Mouse (Mus musculus) hematopoietic stem cell, adult 5-6 weeks (primary cell): ENCODE data around the gene Dido1. TPM values are rescaled to one million over a fixed set of nuclear protein-coding genes. Genes with fewer than 3 reads are reported as not detected.
A peak's percentile ranks its signal among the peaks of the same experiment; 100 is the strongest.

Experiments used
- ATAC-seq, 2 experiments: fragments of 125-278 bp in 1 of 2; replicated peaks in 1 of 2; 2 replicates each; pipeline ENCODE4 v1.8.0; 2016 to 2017; ENCODE audit warnings: inconsistent platforms in 2 of 2, mild to moderate bottlenecking in 2 of 2, moderate number of reproducible peaks in 2 of 2, low read depth in 1 of 2, moderate TSS enrichment in 1 of 2; ENCODE audit not compliant: low FRiP score in 2 of 2, poor library complexity in 2 of 2, severe bottlenecking in 2 of 2, insufficient read depth in 1 of 2, low TSS enrichment in 1 of 2
- total RNA-seq: library from RNA; stranded (forward); fragments of 172-1452, 232-1000 nt; gene quantifications from 2 replicates; pipeline ENCODE4 v1.2.3, GENCODE M21; 2017

Dido1 gene
- 86.0 and 95.8 TPM in 2 replicates for total RNA-seq

GRCm38 (mm10) chr2:180709923-180710272 lies at the start of gene Dido1, which contains the start of gene Gid8:
Gene Dido1 (minus strand): TSS chr2:180709999.
Gene Gid8 (plus strand): TSS chr2:180710117.
- peak; percentile 91 to 95 for ATAC-seq

DNA sequence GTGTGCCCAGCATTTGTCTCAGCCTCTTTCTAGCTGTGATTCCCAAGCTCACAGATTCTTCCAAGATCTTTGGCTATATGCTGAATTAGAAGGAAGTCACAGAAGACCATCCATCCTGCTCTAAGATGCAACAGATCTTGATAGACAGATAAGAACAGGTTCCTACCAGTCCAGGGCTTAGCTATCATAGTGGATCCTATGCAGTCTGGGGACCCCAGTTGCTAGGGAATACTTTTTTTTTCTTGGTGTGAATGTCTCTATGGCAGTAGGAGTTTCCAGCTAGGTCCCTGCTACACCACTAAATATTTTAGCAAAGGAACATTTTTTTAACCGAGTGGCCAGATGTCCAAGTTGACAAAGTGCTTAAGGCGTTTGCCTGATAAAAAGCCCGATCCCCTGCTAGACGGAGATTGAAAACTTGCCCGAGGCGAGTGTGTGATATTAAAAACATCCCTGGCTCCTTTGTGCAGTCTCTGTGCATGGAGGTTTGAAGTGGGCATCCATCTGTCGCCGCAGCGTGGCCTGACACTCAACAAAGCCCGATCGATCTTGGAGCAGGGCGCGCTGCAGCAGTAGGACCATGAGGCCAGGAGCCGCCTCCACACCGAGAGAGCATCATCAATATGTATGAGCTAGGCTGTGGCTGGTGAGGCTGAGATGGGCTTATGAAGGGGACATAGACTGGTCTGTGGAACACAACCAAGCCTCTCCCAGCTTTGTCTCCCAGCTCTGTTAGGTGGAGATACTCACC lies 48.9 kb upstream of the Dido1 start:
- ATAC-seq, result no peak

DNA sequence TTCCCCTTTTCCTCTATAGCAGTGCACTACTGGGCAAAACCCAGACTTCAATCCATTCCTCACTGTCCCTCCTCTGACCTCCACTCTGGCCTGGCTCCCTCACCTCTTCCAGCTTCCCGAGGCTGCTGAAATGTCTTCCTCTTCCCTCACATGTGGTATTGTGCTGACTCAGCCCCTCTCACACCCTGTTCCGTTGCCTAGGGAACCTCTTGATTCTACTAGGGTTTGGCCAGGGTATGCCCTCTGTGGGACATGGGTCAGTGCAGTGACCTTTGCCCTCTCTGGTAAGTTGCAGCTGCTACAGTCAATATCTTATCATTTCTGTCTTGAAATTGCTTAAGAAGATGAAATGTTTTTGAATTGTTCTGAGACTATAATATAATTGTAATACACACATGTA lies 47.0 kb upstream of the Dido1 start:
- no peak for ATAC-seq

DNA sequence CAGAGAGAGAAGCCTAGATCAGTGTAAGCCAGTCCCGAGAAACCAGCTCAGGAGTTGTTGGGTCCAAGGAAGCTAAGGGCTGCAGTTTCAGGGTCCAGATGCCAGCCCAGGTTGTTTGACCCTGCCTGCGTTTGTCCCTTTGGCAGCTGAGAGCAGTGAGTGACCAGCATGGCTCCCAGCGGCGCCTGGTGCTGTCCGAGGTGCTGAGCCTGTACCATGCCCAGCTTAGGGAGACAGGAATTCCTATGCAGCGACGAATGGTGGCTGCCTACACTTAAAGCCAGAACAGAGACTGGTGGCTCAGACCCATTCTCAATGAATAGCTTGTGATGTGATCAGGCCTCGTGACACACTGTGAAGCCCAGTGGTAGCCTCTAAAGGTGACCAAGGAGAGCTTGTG lies 46.1 kb upstream of the Dido1 start:
- ATAC-seq, result peak; percentile 32 to 56; a peak in 1 of 4 replicates

DNA sequence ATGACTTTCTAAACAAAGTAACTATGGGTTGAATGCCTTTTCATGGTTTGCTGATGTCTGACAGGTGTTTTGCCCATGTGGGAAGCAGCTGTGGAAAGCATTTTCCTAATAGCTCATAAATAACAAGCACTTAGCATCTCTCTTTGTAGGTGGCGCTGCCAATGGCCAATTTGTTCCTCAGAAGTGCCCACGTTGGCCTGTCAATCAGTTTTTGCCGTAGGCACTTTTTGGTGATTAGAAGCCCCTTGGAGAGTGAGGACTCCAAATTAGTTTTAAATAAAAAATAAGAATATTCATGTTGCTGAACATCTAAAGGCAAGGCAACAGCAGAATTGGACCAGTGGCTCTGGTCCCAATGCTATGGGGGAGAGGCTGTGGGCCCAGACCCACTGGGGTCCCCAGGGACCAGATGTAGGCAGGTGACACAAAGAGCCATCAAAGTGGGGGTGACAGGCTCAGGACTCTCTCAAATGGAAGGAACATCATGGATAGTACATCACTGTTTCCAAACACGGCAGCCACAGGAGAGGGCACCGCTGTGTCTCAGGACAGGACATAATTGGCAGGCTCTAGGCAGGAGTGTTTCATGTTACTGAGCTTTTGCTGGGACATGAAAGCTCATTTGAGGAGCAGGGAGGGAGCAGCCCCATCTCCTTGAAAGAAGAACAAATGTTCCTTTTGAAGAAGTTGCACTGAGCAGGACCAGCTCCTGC lies 45.3 kb upstream of the Dido1 start:
- no peak for ATAC-seq

DNA sequence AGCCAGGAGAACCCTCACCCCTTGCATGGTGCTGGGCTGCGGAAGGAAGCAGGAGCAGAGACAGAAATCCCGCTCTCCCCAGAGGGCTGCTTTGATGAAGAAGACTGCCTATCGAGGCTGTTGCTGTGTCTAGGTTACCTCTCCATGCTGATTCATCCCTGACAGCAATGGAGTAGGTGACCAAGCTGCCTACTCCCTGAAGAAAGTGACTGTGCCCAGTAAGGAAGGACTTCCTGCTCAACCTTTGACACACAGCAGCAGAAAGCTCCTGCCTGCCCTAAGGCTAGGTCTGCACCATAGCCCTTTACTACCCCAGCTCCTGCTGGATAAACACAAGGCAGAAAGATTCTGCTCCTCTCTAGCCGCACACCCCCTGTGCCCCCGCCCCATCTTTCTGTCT lies 39.1 kb upstream of the Dido1 start:
- no peak for ATAC-seq

DNA sequence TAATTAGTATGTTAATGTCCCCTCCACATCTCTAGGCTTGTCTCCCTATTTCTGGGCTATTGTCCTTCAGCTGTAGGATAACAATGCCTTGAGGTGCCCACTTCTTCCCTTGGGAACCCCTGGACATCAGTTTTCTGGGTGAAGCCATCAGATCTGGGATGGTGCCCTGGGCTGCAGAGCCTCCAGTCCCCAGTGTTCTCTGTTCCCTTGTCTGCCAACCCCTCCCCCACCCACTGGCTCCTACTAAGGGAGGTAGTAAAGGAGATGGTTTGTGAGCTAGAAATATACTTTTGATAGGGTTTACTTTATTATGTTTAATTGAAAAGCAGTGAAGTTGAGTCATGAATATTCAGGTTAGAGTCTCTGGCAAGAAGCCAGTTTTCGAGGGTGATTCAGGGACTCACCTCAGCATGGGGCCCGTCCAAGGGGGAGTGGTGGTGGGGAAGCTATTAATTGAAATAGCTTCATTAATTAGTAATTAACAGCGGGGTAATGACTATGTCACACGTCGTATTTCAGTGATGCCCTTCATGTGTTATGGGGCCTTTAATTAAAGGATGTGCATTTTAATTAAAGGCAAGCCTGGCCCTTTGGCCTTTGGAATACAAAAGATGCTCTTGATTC lies 36.9 kb upstream of the Dido1 start:
- no peak for ATAC-seq

DNA sequence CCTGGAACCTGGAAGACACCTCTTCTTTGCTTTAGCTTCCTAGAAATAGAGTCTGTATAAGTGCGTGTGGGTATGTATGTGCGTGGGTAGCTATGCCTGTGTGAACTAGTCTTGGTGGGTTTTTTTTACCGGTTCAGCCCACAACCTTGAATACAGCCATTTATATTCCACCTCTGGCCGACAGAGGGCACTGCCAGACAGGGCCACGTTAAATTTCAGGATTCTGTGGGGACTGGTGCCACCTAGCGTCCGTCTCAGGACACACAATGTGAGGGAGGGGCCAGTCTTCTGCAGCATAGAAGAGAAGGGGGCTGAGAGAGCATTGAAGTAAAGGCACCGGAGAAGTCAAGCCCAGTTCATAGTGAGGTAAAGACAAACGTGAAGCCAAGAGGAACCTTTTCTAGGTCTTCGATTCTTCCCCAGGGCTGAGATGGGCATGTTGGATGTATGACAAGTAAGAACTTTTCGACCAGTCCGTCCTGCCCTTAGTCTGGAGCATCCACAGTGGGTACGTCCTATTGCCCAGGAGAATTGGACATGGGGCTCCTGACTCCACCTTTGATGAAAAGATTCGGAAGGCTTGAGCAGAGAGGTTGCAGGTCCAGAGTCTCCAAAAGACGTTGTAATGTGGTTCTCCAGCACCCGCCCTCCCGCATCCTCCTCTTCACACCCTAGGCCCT lies 35.6 kb upstream of the Dido1 start:
- ATAC-seq, result peak; percentile 90 to 96

- ATAC-seq, result no peak
Measured at GRCm38 (mm10) chr2:180743321-180743720, 33.5 kb upstream of the Dido1 start.

DNA sequence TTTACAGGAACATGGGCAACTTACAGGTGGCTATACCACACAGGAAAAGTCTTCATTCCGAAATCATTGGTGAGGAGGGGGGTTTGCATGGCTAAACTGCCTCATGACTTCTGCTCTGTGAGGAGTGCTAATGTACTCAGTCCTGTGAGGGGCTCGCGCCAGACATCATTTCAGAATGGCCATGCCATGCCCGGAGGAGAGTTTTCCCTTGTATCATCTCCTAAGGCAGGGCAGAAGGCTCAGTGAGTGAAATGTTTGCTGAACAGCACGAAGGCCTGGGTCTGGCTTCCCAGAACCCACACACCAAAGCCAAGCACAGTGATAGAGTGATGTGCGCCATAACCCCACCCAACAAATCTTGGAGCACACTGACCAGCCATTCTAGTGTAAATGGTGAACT lies 33.0 kb upstream of the Dido1 start:
- ATAC-seq, result no peak

- no peak for ATAC-seq
Measured at GRCm38 (mm10) chr2:180741421-180741820, 31.6 kb upstream of the Dido1 start.

DNA sequence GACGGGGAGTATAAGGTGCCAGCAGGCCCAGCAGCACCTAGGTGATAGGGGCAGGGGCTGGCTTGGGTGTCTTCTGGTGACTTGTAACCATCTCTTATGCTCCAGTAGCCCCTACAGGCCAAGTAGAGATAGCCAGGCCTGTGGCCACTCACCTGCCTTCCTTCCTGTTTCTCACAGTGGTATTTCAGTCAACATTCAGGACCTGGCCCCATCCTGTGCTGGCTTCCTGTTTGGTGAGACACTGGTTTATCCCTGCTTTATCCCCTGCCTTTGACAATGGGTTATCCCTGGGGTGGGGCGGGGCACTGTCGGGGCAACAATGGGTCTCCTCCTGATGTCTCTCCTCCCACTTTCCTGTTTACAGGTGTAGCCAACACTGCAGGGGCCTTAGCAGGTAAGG lies 30.6 kb upstream of the Dido1 start:
- peak; percentile 30 to 48; a peak in 2 of 4 replicates for ATAC-seq

DNA sequence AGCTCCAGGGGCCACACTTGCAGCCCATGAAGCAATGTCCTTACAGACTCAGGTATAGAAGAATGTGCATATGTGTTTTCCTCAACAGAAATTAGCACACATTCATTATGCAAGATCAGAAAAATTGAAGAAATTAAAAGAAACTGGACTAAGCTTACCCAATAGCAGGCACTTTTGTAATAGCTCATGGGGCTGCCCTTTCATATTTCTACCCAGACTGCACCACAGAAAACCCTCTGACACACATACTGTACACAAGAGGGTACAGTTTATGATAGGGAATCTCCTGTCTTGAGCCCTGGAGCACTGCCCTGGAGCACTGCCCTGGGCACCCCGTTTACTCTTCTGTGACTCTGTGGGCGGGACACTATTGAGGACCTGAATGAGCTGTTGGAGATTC lies 28.2 kb upstream of the Dido1 start:
- ATAC-seq, result peak in 1 of 2 experiments; percentile 27; a peak in 1 of 4 replicates

DNA sequence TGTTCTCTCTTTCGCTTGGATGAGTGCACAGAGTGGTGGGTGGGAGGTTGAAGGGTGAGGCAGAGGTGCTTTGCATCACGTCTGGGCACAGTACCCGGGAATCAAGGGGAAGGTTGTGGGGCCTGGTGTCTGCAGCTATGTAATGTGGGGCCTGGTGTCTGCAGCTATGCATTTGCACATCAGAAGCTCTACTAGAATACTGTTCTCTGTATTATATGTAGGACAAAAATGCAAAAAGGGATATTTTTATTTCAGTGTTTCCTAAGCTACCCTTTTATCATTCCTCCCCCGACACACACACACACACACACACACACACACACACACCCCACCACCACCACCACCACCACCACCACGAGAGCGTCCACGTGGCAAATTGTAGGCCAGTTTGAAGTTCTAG lies 25.4 kb upstream of the Dido1 start:
- no peak for ATAC-seq

- peak; percentile 38 to 43; a peak in 3 of 4 replicates for ATAC-seq
Measured at GRCm38 (mm10) chr2:180731984-180732383, 22.2 kb upstream of the Dido1 start.

GRCm38 (mm10) chr2:180731036-180731435 lies 21.2 kb upstream of the Dido1 start:
- no peak for ATAC-seq

DNA sequence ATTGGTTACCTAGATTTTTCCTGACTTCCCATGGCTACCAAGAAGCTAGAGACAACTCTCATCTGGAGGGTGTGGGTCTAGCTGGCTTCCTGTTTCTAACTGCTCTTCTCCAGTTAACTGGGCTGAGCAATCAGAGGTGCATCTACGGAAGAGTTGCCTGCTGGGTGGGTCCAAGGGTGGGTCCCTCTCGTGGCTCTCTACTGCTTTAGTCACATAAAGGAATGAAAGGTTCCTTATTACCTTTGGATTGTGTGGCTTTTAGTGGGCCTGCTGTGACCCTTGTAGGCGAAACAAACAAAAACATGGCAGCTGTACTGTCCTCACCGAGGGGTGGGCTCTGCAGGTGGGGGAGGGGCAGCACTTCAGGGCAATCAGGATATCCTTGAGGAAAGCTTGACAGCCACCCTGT lies 17.8 kb upstream of the Dido1 start:
- no peak for ATAC-seq
